Mouse (Mus musculus) adipocyte (in vitro differentiated cells): Measurements from ENCODE around the gene Acp5.
"Not testable (repeated sequence)": the region's sequence is repeated elsewhere in the genome, so short reads cannot be mapped to it uniquely, and the experiment has no call there.

Experiments
- DNase-seq: peaks from one replicate; pipeline ENCODE4 v3.0.0-alpha.2; 2016; ENCODE audit warnings: low spot score

The Acp5 gene

GRCm38 (mm10) chr9:22135644-22136390, at the start of gene Acp5:
TSS of gene Acp5 (minus strand) at chr9:22135711.
- DNase-seq = no peak

GRCm38 (mm10) chr9:22172318-22172717, 36.8 kb upstream of the Acp5 start:
- DNase-seq = no peak

DNA sequence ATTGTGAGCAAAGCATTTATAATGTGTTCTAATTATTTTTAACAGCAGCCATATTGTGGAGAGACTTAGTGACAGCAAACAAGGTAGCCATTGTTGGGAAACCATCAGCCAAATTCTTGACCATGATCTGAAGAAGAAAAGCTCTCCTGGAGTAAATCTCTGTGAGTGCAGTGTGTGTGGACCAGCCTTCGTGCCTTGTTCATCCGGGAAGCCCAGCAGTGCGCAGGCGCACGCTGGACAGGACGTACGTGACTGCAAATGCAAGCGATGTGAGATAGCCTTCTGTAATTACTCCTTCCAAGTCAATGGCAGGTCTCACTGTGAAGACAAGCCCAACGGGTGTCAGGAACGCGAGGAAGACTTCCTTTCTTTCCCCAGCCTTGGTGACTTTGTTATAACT, 33.8 kb upstream of the Acp5 start:
- peak; percentile 1 for DNase-seq

DNA sequence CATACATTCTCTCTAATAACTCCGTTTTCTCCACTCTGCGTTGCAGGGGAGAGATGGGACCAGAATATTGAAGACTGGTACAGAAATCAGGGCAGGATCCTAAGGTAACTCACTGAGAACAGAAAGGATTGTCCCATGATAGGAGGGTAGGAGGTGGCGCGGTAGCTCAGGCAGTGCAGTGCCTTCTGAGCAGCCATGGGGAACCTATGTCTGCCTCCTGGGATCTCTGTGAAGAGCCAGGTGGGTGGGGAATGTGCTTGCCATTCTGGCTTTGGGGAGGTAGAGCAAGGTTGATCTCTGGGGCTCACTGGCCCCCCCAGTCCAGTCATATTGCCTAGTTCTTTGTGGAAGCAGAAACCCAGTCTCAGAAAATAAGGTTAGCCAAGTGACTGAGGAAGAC, 32.2 kb upstream of the Acp5 start:
- DNase-seq = peak; percentile 1

DNA sequence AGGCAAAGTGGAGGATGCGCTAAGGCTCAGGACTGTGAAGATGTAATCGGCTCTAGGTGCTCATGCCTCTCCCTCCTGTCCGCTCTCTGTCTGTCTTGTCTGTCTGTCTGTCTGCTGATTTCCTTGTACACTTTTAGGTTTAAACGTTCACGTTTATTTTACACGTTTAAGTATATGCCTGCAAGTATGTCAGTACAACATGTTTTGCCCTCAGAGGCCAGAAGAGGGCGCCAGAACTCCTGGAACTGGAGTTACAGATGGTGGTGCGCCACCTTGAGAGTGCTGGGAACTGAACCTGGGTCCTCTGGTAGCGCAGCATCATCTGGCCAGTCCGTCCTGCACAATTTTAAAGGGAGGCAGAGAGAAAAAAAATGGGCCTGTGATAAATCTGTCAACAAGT, 31.2 kb upstream of the Acp5 start:
- no peak for DNase-seq

DNA sequence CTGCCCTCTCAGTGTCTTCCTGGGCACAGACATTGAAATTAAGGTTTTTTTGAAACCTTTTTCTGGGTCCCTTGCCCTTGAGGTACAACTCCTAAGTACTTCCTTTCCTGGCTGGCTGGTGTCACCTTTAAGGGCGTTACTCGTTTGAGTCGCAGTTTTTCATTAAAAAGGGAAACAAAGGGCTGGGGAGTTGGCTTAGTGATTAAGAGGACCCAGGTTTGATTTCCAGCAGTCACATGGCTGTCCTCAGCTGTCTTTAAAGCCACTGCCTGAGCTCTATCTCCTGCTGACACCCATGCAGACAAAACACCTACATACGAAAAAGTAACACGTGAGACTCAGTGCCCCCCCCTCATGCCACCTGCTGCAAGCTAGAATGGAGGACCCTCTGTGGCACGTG, 30.5 kb upstream of the Acp5 start:
- DNase-seq = peak; percentile 1

GRCm38 (mm10) chr9:22164711-22165668, 29.5 kb upstream of the Acp5 start:
- DNase-seq = no peak

GRCm38 (mm10) chr9:22162912-22163311, 27.4 kb upstream of the Acp5 start:
- DNase-seq = no peak

GRCm38 (mm10) chr9:22162305-22162704, 26.8 kb upstream of the Acp5 start:
- DNase-seq = no peak

DNA sequence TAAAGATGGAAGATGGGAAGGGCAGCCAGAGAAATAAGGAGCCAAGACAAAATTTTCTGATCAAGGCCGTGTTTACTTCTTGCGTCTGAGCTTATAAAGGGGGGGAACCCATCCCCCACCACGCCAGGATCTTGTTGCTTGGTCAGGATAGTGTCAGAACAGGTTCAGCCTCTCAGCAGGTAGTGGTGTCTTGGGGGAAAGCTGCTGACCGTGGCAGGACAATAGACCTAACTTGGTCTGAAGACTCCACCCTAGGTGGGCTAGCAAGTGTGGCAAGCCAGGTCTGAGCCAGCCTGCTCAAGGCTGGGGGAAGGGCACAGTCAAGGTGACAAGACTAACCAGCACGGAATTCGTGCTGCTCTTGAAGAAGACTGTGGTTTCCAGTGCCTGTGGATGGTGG, 25.8 kb upstream of the Acp5 start:
- no peak for DNase-seq

DNA sequence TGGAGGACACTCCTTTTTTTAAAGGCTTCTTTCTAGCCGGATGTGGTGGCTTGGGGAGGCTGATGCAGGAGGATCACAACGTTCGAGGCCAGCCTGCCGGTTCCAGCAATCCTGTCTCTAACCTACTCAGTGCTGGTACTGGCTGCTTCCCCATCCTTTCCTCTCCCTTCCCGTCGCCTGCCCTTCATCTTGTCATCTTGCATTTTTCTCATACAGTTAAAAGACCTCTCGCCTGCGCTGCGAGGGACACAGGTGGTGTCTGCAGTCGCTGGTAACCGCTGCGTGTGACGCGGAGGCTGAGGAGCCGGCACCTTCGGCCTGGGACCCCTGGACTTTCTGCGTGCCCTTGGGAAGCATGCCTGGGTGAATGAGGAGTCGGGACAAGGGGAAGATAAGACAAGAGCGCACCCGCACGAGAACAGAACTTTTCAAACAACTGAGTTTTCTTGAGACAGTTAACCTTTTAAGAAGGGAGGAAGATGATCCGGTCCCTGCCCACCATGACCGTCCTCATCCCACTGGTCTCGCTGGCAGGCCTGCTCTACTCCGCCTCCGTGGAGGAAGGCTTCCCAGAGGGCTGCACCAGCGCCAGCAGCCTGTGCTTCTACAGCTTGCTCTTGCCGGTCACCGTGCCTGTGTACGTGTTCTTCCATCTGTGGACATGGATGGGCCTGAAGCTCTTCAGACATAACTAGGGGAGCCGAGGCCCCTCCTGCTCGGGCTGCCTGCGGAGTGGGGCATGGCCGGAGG, 22.2 kb upstream of the Acp5 start:
- peak; percentile 1 for DNase-seq

- DNase-seq = peak; percentile 99
These were observed 21.2 kb upstream of the Acp5 start, which contains the start of gene Pigyl for GRCm38 (mm10) chr9:22156497-22157245. TSS of gene Pigyl (plus strand) at chr9:22156846.

GRCm38 (mm10) chr9:22155614-22156013, 20.1 kb upstream of the Acp5 start:
- DNase-seq = peak; percentile 79

- DNase-seq = no peak
These were observed 18.3 kb upstream of the Acp5 start for GRCm38 (mm10) chr9:22153810-22154209.

GRCm38 (mm10) chr9:22150946-22151345, 15.4 kb upstream of the Acp5 start:
- no peak for DNase-seq

GRCm38 (mm10) chr9:22150249-22150693, 14.8 kb upstream of the Acp5 start:
- not testable (repeated sequence) for DNase-seq

GRCm38 (mm10) chr9:22149426-22150248, 14.1 kb upstream of the Acp5 start:
- no peak for DNase-seq

- DNase-seq = no peak
These were observed 8.9 kb upstream of the Acp5 start for GRCm38 (mm10) chr9:22144304-22144965.

DNA sequence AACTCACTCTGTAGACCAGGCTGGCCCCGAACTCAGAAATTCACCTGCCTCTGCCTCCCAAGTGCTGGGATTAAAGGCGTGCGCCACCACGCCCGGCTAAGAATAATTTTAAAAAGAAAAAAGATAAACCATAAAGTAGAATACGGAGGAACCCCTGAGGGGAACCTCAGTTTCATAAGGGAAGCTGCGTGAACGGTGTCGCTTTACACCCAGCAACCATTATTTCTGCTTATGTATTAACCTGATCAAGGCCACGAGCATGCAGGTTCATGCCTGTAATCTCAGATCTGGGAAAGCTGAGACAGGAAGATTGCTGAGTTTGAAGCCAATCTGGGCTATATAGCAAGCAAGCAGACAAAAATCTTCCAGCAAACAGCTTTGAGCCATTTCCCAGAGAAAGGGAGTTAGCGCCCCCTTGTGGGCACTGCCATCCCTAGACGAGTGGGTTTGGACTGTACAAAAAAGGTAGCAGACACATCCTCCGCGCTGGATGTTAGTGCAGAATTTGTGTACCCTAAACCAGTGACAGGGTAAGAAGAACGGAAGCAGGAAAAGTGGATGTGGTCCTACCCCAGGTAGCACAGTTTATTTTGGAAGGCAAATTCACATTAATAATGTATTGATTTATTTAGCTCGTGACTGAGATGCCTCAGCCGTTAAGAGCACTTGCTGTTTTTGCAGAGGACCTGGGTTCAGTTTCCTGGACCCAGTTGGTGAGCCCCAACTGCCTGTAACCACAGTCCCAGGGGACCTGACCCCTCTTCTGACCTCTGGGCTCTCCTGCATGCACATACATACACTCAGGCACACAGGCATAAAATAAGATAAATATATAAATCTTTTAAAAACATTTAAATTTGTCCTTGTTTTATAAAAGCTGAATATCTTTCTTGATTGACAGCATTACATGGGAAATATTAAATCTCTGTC, 7.9 kb upstream of the Acp5 start:
- DNase-seq = peak; percentile 91
